Mouse (Mus musculus): Measurements from ENCODE around the gene Cd3e.

- TF ChIP-seq CTCF (IDR thresholded peaks at IDR 0.05; ENCODE audit: low read depth) (no peak), EP300 (IDR thresholded peaks at IDR 0.05; ENCODE audit: low read depth) (no peak)
Measured at GRCm38 (mm10) chr9:44985721-44986161, 23.7 kb downstream of the Cd3e start.
